Mouse (Mus musculus) intestine, embryonic 14.5 days (tissue): ENCODE results near the gene Chek2. TPM values are rescaled to one million over a fixed set of nuclear protein-coding genes. Genes with fewer than 3 reads are reported as not detected.
A peak's percentile ranks its signal among the peaks of the same experiment; 100 is the strongest.
"Not testable (repeated sequence)": the region's sequence is repeated elsewhere in the genome, so short reads cannot be mapped to it uniquely, and the experiment has no call there.

ENCODE experiments used
- ATAC-seq: fragments of 200-750 bp; cut with Nextera tagmentation; replicated peaks from 2 replicates; pipeline ENCODE4 v1.8.0; 2017; ENCODE audit warnings: low read depth, moderate number of reproducible peaks, moderate TSS enrichment, moderate library complexity; ENCODE audit not compliant: low FRiP score, low TSS enrichment
- DNase-seq: peaks from one replicate; pipeline ENCODE4 v3.0.0-alpha.2; 2018; ENCODE audit warnings: low spot score
- H3K27ac ChIP-seq: fragments of 300-500 bp; sonication (generic); 2 replicates; pipeline ENCODE4 v1.5.1; 2014; ENCODE audit warnings: low read depth, mild to moderate bottlenecking, control low read depth
- H3K27me3 ChIP-seq: fragments of 300-500 bp; sonication (generic); replicated peaks from 2 replicates; pipeline ENCODE4 v1.6.1; 2014; ENCODE audit warnings: low read length, control low read depth; ENCODE audit not compliant: control insufficient read depth, insufficient read depth
- H3K36me3 ChIP-seq: fragments of 300-500 bp; sonication (generic); 2 replicates; pipeline ENCODE4 v1.6.1; 2014; ENCODE audit warnings: low read length, control low read depth; ENCODE audit not compliant: control insufficient read depth, insufficient read depth
- H3K4me1 ChIP-seq: fragments of 300-500 bp; sonication (generic); replicated peaks from 2 replicates; pipeline ENCODE4 v1.6.1; 2014; ENCODE audit warnings: low read length, control low read depth, mixed read lengths; ENCODE audit not compliant: control insufficient read depth, insufficient read depth
- H3K4me2 ChIP-seq: fragments of 300-500 bp; sonication (generic); 2 replicates; pipeline ENCODE4 v1.6.1; 2014; ENCODE audit warnings: low read length
- H3K4me3 ChIP-seq: fragments of 300-500 bp; sonication (generic); 2 replicates; pipeline ENCODE4 v1.5.1; 2014; ENCODE audit warnings: low read depth, low read length, control low read depth, mixed read lengths
- H3K9ac ChIP-seq: fragments of 300-500 bp; sonication (generic); 2 replicates; pipeline ENCODE4 v1.6.1; 2014; ENCODE audit warnings: mild to moderate bottlenecking, low read length
- H3K9me3 ChIP-seq: fragments of 300-500 bp; sonication (generic); 2 replicates; pipeline ENCODE4 v1.6.1; 2016; ENCODE audit warnings: low read length, control low read depth; ENCODE audit not compliant: control insufficient read depth
- WGBS: fragments of 180-500 bp; shearing (Covaris S2); extraction: QIAGEN DNeasy Blood & Tissue Kit; methylation state at CpG from one replicate; pipeline ENCODE4 v1.1.7; 2014; 5-methylcytosine and 5-hydroxymethylcytosine counted together
- polyA plus RNA-seq: library from polyadenylated mRNA; unstranded; fragments of >200 nt; fragmentation: Nextera tagmentation; extraction: Ambion mirVana; gene quantifications from 2 replicates; pipeline ENCODE4 v1.2.1, GENCODE M21; 2014

The Chek2 gene
- polyA plus RNA-seq, 1 experiment from 2014 or later, result 37.8 TPM

DNA sequence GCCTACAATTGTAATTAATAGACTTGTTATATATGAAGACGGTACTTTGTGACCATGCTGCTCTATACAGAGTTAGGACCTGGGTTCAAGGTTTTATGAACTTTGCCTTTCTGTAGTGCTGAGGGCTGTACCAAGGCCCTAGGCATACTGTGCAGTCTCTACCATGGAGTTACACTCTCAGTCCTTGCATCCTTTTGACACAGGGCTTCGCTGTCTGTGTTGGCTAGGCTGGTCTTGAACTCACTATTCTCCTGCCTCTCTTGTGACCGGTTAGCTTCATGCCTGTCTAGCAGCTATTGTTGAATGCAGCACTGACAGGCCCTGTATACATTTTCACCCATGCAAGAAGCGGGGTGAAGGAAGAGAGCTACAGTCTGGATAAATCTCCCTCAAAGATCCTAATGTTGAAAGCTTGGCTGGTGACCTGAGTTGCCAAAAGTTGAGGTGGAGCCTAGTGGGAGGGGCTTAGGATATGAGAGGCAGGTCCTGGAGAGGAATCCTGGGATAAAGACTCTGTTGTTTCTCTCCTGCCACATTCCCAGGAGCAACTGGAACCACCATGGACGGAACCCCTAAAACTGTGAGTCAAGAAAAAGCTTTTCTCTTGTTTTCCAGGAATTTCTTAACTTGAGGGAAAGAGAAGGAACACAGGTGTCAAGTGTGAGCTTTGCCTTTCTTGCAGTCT, 8.6 kb upstream of the Chek2 start:
- Histone ChIP-seq H3K9ac (no peak overlapping the region), H3K27me3 (no peaks in the 10 kb centered on the region), H3K27ac (no peak overlapping the region), H3K9me3 (no peaks in the 10 kb centered on the region), H3K36me3 (peaks cover 11% of the 10 kb centered on the region; the same call in 1 of the 2 replicates), H3K4me2 (no peak overlapping the region), H3K4me1 (peaks cover 7% of the 10 kb centered on the region), H3K4me3 (no peak overlapping the region)
- 88% methylated on average over 5 of the region's 5 CpGs for WGBS
- ATAC-seq (no peak), DNase-seq (no peak)

DNA sequence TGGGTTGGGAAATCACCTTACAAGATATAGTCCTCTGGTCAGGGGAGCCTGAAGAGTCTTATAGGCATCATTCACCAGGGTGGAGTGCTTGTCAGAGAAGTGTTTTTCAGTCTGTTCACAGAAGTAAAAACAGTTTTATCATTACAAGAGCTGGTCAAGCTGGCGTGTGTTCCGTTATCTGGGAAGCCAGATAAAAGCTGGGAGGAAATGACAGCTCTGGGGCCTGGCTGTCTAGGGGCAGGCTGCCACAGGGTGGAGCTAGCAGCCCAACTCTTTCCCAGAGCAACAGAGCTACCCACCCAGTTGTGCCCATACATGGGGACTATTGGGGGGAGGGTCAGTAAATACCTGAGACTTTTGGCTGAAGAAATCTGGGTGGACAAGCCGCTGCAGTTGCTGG, 3.8 kb upstream of the Chek2 start:
- 14% methylated on average over 3 of the region's 3 CpGs for WGBS
- no peak overlapping the region for H3K4me3 ChIP-seq
- peak; percentile 61 for DNase-seq
- H3K27ac ChIP-seq, result no peak overlapping the region
- H3K9me3 ChIP-seq, result no peaks in the 10 kb centered on the region
- no peak for ATAC-seq
- no peak overlapping the region for H3K4me2 ChIP-seq
- no peak overlapping the region for H3K9ac ChIP-seq
- H3K27me3 ChIP-seq, result no peaks in the 10 kb centered on the region
- 0 out of 2 replicates have a peak, but pooled peaks cover 7% of the 10 kb centered on the region for H3K36me3 ChIP-seq
- H3K4me1 ChIP-seq, result peaks cover 11% of the 10 kb centered on the region

GRCm38 (mm10) chr5:110838016-110838415, 1.8 kb upstream of the Chek2 start:
- WGBS, result 97% methylated on average over 5 of the region's 5 CpGs
- not testable (repeated sequence) for H3K27ac ChIP-seq, H3K4me2 ChIP-seq, H3K4me3 ChIP-seq, H3K27me3 ChIP-seq, ATAC-seq, H3K9me3 ChIP-seq, H3K9ac ChIP-seq, DNase-seq
- Histone ChIP-seq H3K4me1 (peaks cover 11% of the 10 kb centered on the region), H3K36me3 (peaks cover 21% of the 10 kb centered on the region)

GRCm38 (mm10) chr5:110839038-110839677, 621 bp upstream of the Chek2 start:
- 4% methylated on average over 28 of the region's 28 CpGs for WGBS
- Histone ChIP-seq H3K36me3 (peaks cover 17% of the 10 kb centered on the region), H3K9me3 (no peaks in the 10 kb centered on the region), H3K27ac (peak overlapping the region; percentile 59; the same call in 1 of the 2 replicates), H3K9ac (peak overlapping the region; percentile 73), H3K4me3 (peak overlapping the region; percentile 62), H3K4me1 (peaks cover 11% of the 10 kb centered on the region), H3K4me2 (peak overlapping the region; percentile 79), H3K27me3 (no peaks in the 10 kb centered on the region)
- DNase-seq (no peak), ATAC-seq (no peak; the same call in 1 of the 2 replicates)

- no peaks in the 10 kb centered on the region for H3K9me3 ChIP-seq
- H3K4me2 ChIP-seq, result peak overlapping the region; percentile 60
- 9% methylated on average over 4 of the region's 4 CpGs for WGBS
- DNase-seq (peak; percentile 67), ATAC-seq (no peak)
- H3K4me1 ChIP-seq, result peaks cover 11% of the 10 kb centered on the region
- H3K4me3 ChIP-seq, result peak overlapping the region; percentile 62
- peak overlapping the region; percentile 56 for H3K9ac ChIP-seq
- H3K27me3 ChIP-seq, result no peaks in the 10 kb centered on the region
- H3K27ac ChIP-seq, result peak overlapping the region; percentile 83
- peaks cover 21% of the 10 kb centered on the region for H3K36me3 ChIP-seq
Measured at GRCm38 (mm10) chr5:110840465-110840864, 686 bp downstream of the Chek2 start.

- Histone ChIP-seq H3K9me3 (no peaks in the 10 kb centered on the region), H3K4me1 (peaks cover 11% of the 10 kb centered on the region), H3K36me3 (peaks cover 29% of the 10 kb centered on the region), H3K9ac (no peak overlapping the region), H3K27me3 (no peaks in the 10 kb centered on the region), H3K27ac (no peak overlapping the region), H3K4me3 (no peak overlapping the region), H3K4me2 (peak overlapping the region; percentile 60; the same call in 1 of the 2 replicates)
- DNase-seq (no peak), ATAC-seq (no peak)
- WGBS, result 92% methylated on average over 14 of the region's 14 CpGs
Measured at GRCm38 (mm10) chr5:110841046-110841862, 1.5 kb downstream of the Chek2 start.

DNA sequence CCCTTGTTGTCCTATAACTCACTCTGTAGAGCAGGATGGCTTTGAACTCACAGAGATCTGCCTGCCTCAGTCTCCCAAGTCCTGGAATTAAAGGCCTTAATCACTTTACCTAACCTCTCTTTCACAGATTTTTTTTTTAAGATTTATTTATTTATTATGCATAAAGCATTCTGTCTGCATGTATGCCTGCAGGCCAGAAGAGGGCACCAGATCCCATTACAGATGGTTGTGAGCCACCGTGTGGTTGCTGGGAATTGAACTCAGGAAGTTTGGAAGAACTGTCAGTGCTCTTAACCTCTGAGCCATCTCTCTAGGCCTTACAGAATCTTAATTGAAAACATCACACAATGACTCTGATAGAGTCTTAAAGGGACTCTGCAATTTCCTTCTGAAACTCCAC, 13.2 kb downstream of the Chek2 start:
- Histone ChIP-seq H3K36me3 (peaks cover 33% of the 10 kb centered on the region), H3K9me3 (no peaks in the 10 kb centered on the region), H3K27me3 (no peaks in the 10 kb centered on the region), H3K9ac (no peak overlapping the region), H3K4me1 (no peaks in the 10 kb centered on the region), H3K27ac (no peak overlapping the region), H3K4me3 (no peak overlapping the region), H3K4me2 (no peak overlapping the region)
- 82% methylated on average over 1 of the region's 1 CpGs for WGBS
- ATAC-seq (no peak), DNase-seq (no peak)

DNA sequence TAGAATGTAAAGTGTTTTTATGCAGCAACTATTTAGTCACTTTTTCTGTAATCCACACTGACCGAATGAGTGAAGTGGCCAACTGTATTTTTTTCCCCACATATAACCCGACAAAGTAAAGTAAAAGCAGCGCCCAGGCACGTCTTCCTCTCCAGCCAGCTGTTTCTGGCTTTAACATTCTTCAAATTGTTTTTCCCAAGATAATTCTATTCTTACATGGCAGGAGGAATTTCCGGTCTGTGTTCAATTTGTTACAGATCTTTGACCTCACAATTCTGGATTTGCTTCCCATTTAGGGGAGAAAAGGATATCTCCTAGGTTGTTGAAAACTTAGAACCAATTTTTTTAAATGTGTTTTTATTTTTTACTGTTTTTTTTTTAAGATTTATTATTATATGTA, 17.3 kb downstream of the Chek2 start:
- Histone ChIP-seq H3K4me2 (no peak overlapping the region), H3K27me3 (no peaks in the 10 kb centered on the region), H3K4me1 (peaks cover 15% of the 10 kb centered on the region), H3K9ac (no peak overlapping the region), H3K4me3 (no peak overlapping the region), H3K9me3 (no peaks in the 10 kb centered on the region), H3K36me3 (peaks cover 29% of the 10 kb centered on the region), H3K27ac (peak overlapping the region; percentile 30; the same call in 1 of the 2 replicates)
- DNase-seq (no peak), ATAC-seq (no peak)
- 45% methylated on average over 5 of the region's 5 CpGs for WGBS
